Mouse (Mus musculus) ovary, postnatal 14 days (tissue): Measurements from ENCODE around the gene Nr2f6.
"Not testable (repeated sequence)": the region's sequence is repeated elsewhere in the genome, so short reads cannot be mapped to it uniquely, and the experiment has no call there.

ENCODE experiments used
- DNase-seq: peaks from one replicate; pipeline ENCODE4 v3.0.0; 2022; ENCODE audit warnings: low spot score

Gene Nr2f6

DNA sequence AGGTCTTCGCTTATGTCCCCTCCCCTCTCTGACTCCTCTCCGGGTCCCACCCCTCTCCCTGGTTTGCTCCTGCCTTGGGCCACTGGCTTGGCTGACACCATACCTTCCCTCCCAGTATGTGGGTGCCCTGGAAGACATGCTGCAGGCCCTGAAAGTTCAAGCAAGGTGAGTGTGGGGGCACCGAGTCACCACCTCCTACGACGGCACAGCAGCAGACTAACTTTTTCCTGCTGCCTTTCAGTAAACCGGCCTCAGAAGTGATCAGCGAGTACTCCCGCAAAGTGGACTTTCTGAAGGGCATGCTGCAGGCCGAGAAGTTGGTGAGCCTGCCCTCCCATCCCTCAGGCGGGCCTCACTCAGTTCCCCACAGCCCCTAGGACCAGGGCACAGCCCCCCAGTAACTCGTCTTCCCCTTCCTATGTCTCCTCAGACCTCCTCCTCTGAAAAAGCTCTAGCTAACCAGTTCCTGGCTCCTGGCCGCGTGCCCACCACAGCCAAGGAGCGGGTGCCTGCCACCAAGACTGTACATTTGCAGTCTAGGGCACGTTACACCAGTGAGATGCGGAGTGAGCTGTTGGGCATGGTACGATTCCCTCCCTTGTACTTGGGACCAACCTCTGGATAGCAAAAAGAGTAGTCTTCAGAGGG is 14.1 kb downstream of the Nr2f6 start:
- no peak for DNase-seq

DNA sequence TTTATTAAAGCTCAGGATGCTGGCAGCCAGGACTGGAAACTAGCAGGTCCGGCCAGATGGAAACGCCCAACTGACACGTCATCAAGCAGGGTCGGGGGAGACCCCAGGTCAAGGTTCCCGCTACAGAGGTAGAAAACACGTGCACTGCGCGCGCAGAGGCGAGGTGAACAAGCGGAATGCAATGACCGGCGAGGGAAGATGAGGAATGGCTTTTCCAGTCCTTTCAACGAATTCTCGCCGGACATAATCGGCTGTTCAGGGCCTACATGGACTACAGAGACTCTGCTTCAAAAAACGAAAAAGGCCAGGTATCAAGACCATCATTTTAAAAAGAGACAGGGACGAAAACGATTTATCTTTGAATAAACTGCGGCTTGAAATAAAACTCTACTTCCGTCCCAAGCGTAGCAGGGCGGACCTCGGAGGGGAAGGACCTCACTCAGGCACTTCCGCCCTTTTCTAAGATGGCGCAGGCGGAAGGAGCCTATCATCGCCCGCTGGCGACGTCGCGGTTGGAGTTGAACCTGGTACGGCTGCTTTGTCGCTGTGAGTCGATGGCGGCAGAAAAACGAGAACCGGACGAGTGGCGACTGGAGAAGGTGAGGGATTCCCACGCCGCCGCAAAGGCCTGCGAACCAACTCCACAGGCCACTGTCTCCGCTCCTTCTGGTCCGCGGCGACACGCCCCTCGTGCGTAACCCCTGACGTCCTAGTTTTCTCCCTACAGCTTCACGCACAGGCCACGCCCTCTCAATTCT is 14.8 kb downstream of the Nr2f6 start, which contains the start of gene Use1:
Gene Use1, plus strand, starts transcription at position 78 of the 758 bp plus-strand sequence.
- peak; percentile 83 for DNase-seq

DNA sequence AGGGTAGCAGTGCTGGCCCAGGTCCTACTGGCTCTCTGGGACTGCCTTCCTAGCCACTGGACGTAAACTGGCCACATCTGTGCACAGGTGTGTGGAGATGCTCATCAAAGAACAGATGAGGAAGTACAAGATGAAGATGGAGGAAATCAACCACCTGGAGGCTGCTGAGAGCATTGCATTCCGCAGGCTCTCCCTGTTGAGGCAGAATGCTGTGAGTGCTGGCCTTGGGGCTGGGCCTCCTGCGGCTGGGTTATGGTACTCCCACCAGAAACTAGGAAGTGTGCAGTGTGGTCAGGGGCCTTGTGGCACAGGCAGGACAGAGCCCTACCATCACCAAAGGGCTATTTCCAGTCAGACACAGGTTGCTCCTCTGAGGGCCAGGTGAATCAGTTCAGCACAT is 23.7 kb downstream of the Nr2f6 start:
- DNase-seq = no peak

DNA sequence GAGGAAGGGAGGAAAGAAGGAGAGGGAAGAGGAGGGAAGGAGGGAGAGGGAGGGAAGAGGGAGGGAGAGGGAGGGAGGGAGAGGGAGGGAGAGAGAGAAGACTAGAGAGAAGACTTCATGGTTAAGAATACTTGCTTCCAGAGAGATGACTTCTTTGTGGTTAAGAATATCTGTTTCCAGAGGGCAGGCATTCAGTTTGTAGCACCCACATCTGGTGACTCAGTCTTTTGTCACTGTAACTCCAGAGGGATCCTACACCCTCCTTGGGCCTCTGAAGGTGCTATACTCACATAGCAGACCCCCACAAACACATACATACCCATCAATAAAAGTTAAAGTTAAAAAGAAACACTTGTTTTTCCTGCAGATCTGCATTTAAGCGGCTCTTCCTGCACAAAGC is 30.2 kb downstream of the Nr2f6 start:
- DNase-seq = no peak

DNA sequence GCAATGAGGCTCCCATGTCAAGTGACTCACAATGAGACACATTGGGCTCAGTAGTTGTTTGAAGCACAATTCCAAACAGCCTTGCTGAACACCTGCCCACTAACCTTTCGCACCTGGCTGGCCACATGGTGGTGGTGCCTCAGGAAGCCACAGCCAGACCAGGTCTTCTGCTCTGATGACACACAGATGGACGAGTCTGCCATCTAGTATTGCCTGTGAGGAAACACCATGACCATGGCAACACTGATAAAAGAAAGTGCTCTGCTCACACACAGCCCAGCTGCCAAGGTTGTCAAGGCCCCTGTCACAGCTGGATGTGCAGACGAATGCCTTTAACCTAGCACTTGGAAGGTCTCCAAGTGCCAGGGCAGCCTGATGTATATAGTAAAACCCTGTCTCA is 30.6 kb downstream of the Nr2f6 start:
- DNase-seq = no peak

DNA sequence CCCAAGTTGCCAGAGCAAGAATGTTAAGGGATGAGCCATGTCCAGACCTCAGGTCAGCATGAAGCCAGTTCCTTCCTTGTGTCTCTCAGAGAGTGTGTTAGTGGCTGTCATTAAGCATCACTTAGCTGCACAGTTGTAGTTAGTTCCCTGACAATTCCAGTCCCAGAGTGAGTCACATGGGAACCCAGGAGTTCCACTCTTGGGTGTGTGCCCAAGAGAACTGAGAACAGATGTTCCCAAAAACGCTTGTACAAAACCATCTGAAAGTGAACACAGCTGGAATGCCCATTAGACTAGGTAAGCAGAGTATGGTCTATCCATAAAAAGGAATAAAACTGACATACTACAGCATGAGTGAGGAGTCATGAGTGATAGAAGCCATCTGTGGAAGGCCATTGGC is 35.2 kb downstream of the Nr2f6 start:
- no peak for DNase-seq

DNA sequence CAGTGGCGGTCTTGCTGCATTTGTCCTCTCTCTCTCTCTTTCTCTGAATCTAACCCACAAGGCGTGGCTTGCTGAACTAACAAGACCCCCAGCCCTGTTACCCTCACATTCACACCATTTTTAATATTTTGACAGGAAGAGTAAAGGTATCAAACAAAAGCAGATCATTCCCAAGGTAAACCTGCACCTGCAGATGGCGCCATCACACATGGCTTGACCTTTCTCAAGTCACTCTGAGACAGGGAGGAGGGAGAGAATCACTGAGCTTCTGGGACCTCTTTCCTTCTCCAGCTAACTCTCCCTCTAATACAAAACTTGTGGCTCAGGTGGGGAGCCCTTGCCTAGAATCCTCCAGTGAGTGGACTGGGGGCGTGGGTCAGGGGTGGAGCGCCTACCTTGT is 41.1 kb downstream of the Nr2f6 start:
- DNase-seq = no peak

DNA sequence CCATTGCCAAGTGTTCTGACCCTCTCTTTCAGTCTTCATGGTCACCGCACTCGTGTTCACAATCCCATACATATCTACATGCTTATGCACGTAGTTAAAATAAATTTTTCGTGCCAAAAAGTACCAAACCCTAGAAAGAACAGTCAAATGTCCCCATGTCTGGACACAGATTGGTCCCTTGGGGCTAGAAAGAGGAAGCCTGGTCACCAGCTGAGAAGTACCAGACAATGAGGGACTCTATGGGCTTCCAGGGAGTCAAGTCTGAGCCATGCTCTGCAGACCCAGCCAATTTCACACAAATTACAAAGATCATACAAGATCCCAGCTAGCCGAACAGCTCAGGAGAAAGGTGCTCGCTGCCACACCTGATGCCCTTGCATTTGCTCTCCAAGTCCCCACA is 43.9 kb downstream of the Nr2f6 start:
- not testable (repeated sequence) for DNase-seq

DNA sequence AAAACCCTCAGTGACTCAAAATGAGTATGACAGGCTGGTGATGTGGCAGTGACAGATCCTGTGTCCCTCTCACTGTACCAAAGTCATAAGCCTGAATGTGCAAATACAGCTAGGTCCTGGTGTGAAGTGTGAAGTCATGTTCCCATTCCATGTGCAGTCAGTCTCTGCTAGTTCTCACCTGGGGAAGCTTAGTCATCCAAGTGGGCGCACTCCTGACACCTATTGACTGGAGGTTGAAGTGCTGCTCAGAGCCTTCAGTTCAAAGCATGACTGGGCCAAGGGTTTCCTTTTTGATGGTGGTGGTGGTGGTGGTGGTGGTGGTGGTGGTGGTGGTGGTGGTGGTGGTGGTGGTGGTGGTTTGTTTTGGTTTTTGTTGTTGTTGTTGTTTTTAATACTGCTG is 56.9 kb downstream of the Nr2f6 start:
- no peak for DNase-seq
